Mouse (Mus musculus): ENCODE results near the gene Olfr132.

- TF ChIP-seq CTCF (IDR thresholded peaks at IDR 0.05), result no peak
- no peak for TF ChIP-seq POLR2A (IDR thresholded peaks at IDR 0.05; ENCODE audit: insufficient read depth, low read depth, low read length)
Observed at GRCm38 (mm10) chr17:38144981-38145380, 10.7 kb upstream of the Olfr132 start, which contains the start of gene Olfr133.

Measured in heart, adult 2 months (tissue).